Mouse (Mus musculus) MEL (cell line): ENCODE data around the gene Gpr161. TPM values are rescaled to one million over a fixed set of nuclear protein-coding genes. Genes with fewer than 3 reads are reported as not detected.

Experiments used
- DNase-seq: peaks from one replicate; pipeline ENCODE4 v3.0.0; 2011; ENCODE audit warnings: low read depth, low spot score
- H3K27ac ChIP-seq: 2 replicates; pipeline ENCODE4 v1.5.1; 2012; ENCODE audit warnings: low read depth, mild to moderate bottlenecking, control low read depth, low read length, moderate library complexity; ENCODE audit not compliant: control insufficient read depth
- H3K27me3 ChIP-seq, 2 experiments: fragments of 150-350 bp in 1 of 2; sonication (generic) in 1 of 2; 2 replicates each; pipeline ENCODE4 v1.6.1; 2012; ENCODE audit warnings: low read length in 2 of 2, mild to moderate bottlenecking in 2 of 2, improper control_type of control experiment in 1 of 2, moderate library complexity in 1 of 2; ENCODE audit not compliant: insufficient read depth in 2 of 2, control insufficient read depth in 1 of 2
- H3K36me3 ChIP-seq, 2 experiments: 2 replicates each; pipeline ENCODE4 v1.6.1; 2012 to 2014; ENCODE audit warnings: low read length in 2 of 2, improper control_type of control experiment in 1 of 2, inconsistent platforms in 1 of 2, mild to moderate bottlenecking in 1 of 2; ENCODE audit not compliant: insufficient read depth in 2 of 2, control insufficient read depth in 1 of 2
- H3K4me1 ChIP-seq, 2 experiments: fragments of 150-350 bp in 1 of 2; sonication (generic) in 1 of 2; 2 replicates each; pipeline ENCODE4 v1.6.1; 2012; ENCODE audit warnings: low read length in 2 of 2, improper control_type of control experiment in 1 of 2, mild to moderate bottlenecking in 1 of 2; ENCODE audit not compliant: insufficient read depth in 2 of 2, control insufficient read depth in 1 of 2
- H3K4me3 ChIP-seq, 2 experiments: fragments of 150-350 bp in 1 of 2; sonication (generic) in 1 of 2; 2 replicates each; pipeline ENCODE4 v1.5.1; 2012; ENCODE audit warnings: low read depth in 2 of 2, low read length in 2 of 2, mild to moderate bottlenecking in 2 of 2, moderate library complexity in 2 of 2, control low read depth in 1 of 2, improper control_type of control experiment in 1 of 2; ENCODE audit not compliant: control insufficient read depth in 1 of 2, insufficient read depth in 1 of 2
- H3K79me2 ChIP-seq: 2 replicates; pipeline ENCODE4 v1.6.1; 2012; ENCODE audit warnings: mild to moderate bottlenecking, low read length, moderate library complexity; ENCODE audit not compliant: control insufficient read depth, poor library complexity, insufficient read depth
- H3K9ac ChIP-seq: 2 replicates; pipeline ENCODE4 v1.6.1; 2012; ENCODE audit warnings: low read depth, mild to moderate bottlenecking, control low read depth, low read length, moderate library complexity; ENCODE audit not compliant: control insufficient read depth, poor library complexity, severe bottlenecking
- H3K9me3 ChIP-seq: fragments of 150-350 bp; sonication (generic); replicated peaks from 2 replicates; pipeline ENCODE4 v1.6.1; 2012; ENCODE audit warnings: mild to moderate bottlenecking, low read length, improper control_type of control experiment, moderate library complexity; ENCODE audit not compliant: insufficient read depth
- BHLHE40 ChIP-seq: IDR thresholded peaks from 2 replicates; pipeline ENCODE4 v1.6.1; 2012; ENCODE audit warnings: low read depth, mild to moderate bottlenecking, inconsistent platforms, low read length, improper control_type of control experiment, borderline replicate concordance
- CHD1 ChIP-seq: IDR thresholded peaks from 2 replicates; pipeline ENCODE4 v1.6.1; 2012; ENCODE audit warnings: low read depth, mild to moderate bottlenecking, inconsistent platforms, low read length, improper control_type of control experiment
- E2F4 ChIP-seq: IDR thresholded peaks from 2 replicates; pipeline ENCODE4 v1.6.1; 2011; ENCODE audit warnings: low read depth, low read length, improper control_type of control experiment, borderline replicate concordance
- ELF1 ChIP-seq: IDR thresholded peaks from 2 replicates; pipeline ENCODE4 v1.6.1; 2014; ENCODE audit warnings: low read depth, mild to moderate bottlenecking, inconsistent platforms, low read length, improper control_type of control experiment, moderate library complexity
- EP300 ChIP-seq, 2 experiments: IDR thresholded peaks; 2 replicates each; pipeline ENCODE4 v1.6.1; 2011; ENCODE audit warnings: improper control_type of control experiment in 2 of 2, low read length in 2 of 2, low read depth in 1 of 2, mild to moderate bottlenecking in 1 of 2
- ETS1 ChIP-seq: IDR thresholded peaks from 2 replicates; pipeline ENCODE4 v1.6.1; 2012; ENCODE audit warnings: low read depth, mild to moderate bottlenecking, inconsistent platforms, low read length, improper control_type of control experiment, moderate library complexity
- GATA1 ChIP-seq: IDR thresholded peaks from 2 replicates; pipeline ENCODE4 v1.6.1; 2011; ENCODE audit warnings: low read depth, low read length, improper control_type of control experiment
- HCFC1 ChIP-seq: IDR thresholded peaks from 2 replicates; pipeline ENCODE4 v1.6.1; 2012; ENCODE audit warnings: low read depth, mild to moderate bottlenecking, inconsistent platforms, low read length, improper control_type of control experiment, moderate library complexity
- JUND ChIP-seq: IDR thresholded peaks from 2 replicates; pipeline ENCODE4 v1.6.1; 2011; ENCODE audit warnings: low read depth, mild to moderate bottlenecking, improper control_type of control experiment, low read length
- KAT2A ChIP-seq: conservative IDR thresholded peaks from 2 replicates; pipeline ENCODE4 v1.6.1; 2012; ENCODE audit warnings: low read depth, low read length, improper control_type of control experiment, inconsistent platforms
- MAX ChIP-seq: IDR thresholded peaks from 2 replicates; pipeline ENCODE4 v1.6.1; 2011; ENCODE audit warnings: low read length, improper control_type of control experiment
- MYB ChIP-seq: IDR thresholded peaks from 2 replicates; pipeline ENCODE4 v1.6.1; 2011; ENCODE audit warnings: mild to moderate bottlenecking, low read depth, low read length, improper control_type of control experiment
- NELFE ChIP-seq: IDR thresholded peaks from 2 replicates; pipeline ENCODE4 v1.6.1; 2011; ENCODE audit warnings: low read depth, low read length, improper control_type of control experiment
- POLR2AphosphoS5 ChIP-seq: IDR thresholded peaks from 2 replicates; pipeline ENCODE4 v1.6.1; 2012; ENCODE audit warnings: low read depth, borderline replicate concordance, mild to moderate bottlenecking, inconsistent platforms, low read length, moderate library complexity, mixed read lengths
- RAD21 ChIP-seq: IDR thresholded peaks from 2 replicates; pipeline ENCODE4 v1.6.1; 2011; ENCODE audit warnings: mild to moderate bottlenecking, low read depth, low read length, improper control_type of control experiment
- SIN3A ChIP-seq: IDR thresholded peaks from 2 replicates; pipeline ENCODE4 v1.6.1; 2012; ENCODE audit warnings: low read length, improper control_type of control experiment, inconsistent platforms
- TCF12 ChIP-seq: IDR thresholded peaks from 2 replicates; pipeline ENCODE4 v1.6.1; 2014; ENCODE audit warnings: low read depth, mild to moderate bottlenecking, inconsistent platforms, low read length, improper control_type of control experiment, moderate library complexity
- UBTF ChIP-seq: IDR thresholded peaks from 2 replicates; pipeline ENCODE4 v1.6.1; 2012; ENCODE audit warnings: low read depth, mild to moderate bottlenecking, inconsistent platforms, low read length, improper control_type of control experiment, moderate library complexity, borderline replicate concordance; ENCODE audit not compliant: insufficient read depth
- USF1 ChIP-seq: IDR thresholded peaks from 2 replicates; pipeline ENCODE4 v1.6.1; 2014; ENCODE audit warnings: low read depth, mild to moderate bottlenecking, inconsistent platforms, low read length, improper control_type of control experiment, moderate library complexity
- USF2 ChIP-seq, 2 experiments: IDR thresholded peaks; 2 replicates each; pipeline ENCODE4 v1.6.1; 2011 to 2012; ENCODE audit warnings: improper control_type of control experiment in 2 of 2, low read length in 2 of 2, borderline replicate concordance in 1 of 2, inconsistent platforms in 1 of 2, low read depth in 1 of 2, mild to moderate bottlenecking in 1 of 2; ENCODE audit not compliant: insufficient read depth in 1 of 2
- ZKSCAN1 ChIP-seq: IDR thresholded peaks from 2 replicates; pipeline ENCODE4 v1.6.1; 2012; ENCODE audit warnings: low read depth, mild to moderate bottlenecking, inconsistent platforms, low read length, improper control_type of control experiment, moderate library complexity
- ZNF384 ChIP-seq: IDR thresholded peaks from 2 replicates; pipeline ENCODE4 v1.6.1; 2012; ENCODE audit warnings: low read depth, mild to moderate bottlenecking, inconsistent platforms, low read length, improper control_type of control experiment
- polyA plus RNA-seq, 2 experiments: library from polyadenylated mRNA; stranded (reverse) in 1 of 2; unstranded in 1 of 2; fragments of >175 nt in 1 of 2; fragments of >200 nt in 1 of 2; gene quantifications; 2 replicates each; pipeline versions ENCODE4 v1.2.1 to v1.2.4; 2012; ENCODE audit warnings: low replicate concordance in 2 of 2, low read depth in 1 of 2; ENCODE audit not compliant: insufficient read length in 2 of 2, insufficient read depth in 1 of 2, missing spikeins in 1 of 2
- total RNA-seq: library from RNA; depleted of rRNA; stranded (reverse); fragments of 300-350 nt; gene quantifications from 2 replicates; pipeline ENCODE4 v1.2.3, GENCODE M21; 2012

Gene Gpr161
- total and polyA plus RNA-seq, 3 experiments = 0.08 to 0.97 TPM; not detected in 1

DNA sequence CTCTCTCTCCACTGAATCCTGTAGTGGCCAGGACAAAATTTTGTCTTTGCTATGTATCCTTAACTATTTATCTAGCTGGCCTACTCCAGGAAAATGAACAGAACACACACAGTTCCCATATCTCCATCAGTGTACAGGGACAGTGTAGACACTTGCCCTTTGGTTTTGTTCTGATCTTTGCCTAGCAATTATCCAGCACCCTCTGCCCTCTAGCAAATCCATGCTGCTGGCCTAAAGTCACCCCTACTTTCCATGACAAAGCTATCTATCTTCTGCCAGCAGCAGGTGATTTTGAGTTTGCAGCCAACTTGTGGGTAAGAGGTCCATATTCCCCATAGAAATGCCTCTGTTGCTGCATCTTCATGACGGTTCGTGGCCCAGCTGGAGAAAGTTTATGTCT is 31.8 kb downstream of the Gpr161 start:
- TF ChIP-seq MYB (no peak), UBTF (no peak), BHLHE40 (no peak), ETS1 (no peak), USF2 (IDR thresholded peaks at IDR 0.05; ENCODE audit: borderline replicate concordance in 1 of 2, insufficient read depth in 1 of 2, low read depth in 1 of 2, low read length in 2 of 2) (no peak), KAT2A (no peak), POLR2AphosphoS5 (no peak), ELF1 (no peak), ZKSCAN1 (no peak), E2F4 (no peak), NELFE (no peak)
- Histone ChIP-seq H3K79me2 (no peaks in the 10 kb centered on the region), H3K36me3 (peaks cover 0 to 3% of the 10 kb centered on the region in 2 experiments; a peak in 2 of 4 replicates), H3K4me3 (no peak overlapping the region), H3K4me1 (peaks cover 2 to 5% of the 10 kb centered on the region in 2 experiments; a peak in 1 of 4 replicates), H3K9ac (no peak overlapping the region), H3K27me3 (no peaks in the 10 kb centered on the region), H3K9me3 (no peaks in the 10 kb centered on the region), H3K27ac (no peak overlapping the region)
- no peak for DNase-seq

DNA sequence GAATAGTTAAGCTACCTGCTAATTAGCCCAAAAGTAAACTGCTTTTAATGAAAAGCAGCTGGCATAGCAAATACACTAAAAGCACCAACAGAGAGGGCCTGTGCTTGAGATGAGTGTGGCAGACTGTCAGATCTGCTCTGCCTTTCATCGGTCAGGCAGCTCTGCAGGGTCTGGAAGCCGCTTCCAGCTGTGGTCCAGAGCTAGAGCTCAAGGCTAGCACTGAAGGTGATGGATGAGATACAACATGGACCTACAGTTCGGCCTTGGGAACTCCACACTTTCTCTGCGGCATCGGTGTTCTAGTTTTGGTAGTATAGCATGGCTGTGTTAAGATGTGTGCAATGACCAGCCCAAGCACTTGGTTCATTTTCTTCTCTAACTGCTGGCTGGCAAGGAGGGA is 32.2 kb downstream of the Gpr161 start:
- TF ChIP-seq GATA1 (no peak), JUND (no peak), EP300 (IDR thresholded peaks at IDR 0.05; ENCODE audit: low read depth in 1 of 2, low read length in 2 of 2) (no peak), ZNF384 (no peak), BHLHE40 (no peak), MAX (no peak), HCFC1 (no peak), E2F4 (no peak), RAD21 (no peak), KAT2A (no peak), SIN3A (no peak), TCF12 (no peak), CHD1 (no peak), USF1 (no peak), UBTF (no peak), USF2 (IDR thresholded peaks at IDR 0.05; ENCODE audit: borderline replicate concordance in 1 of 2, insufficient read depth in 1 of 2, low read depth in 1 of 2, low read length in 2 of 2) (no peak)

More for the DNA sequence above, 32.2 kb downstream of the Gpr161 start:
- H3K79me2 ChIP-seq = no peaks in the 10 kb centered on the region
- no peaks in the 10 kb centered on the region for H3K9me3 ChIP-seq
- H3K4me3 ChIP-seq = no peak overlapping the region
- no peak overlapping the region for H3K9ac ChIP-seq
- DNase-seq = no peak
- no peak overlapping the region for H3K27ac ChIP-seq
- no peaks in the 10 kb centered on the region for H3K27me3 ChIP-seq
- H3K4me1 ChIP-seq = peaks cover 0 to under 1% of the 10 kb centered on the region in 2 experiments; a peak in 1 of 4 replicates
- peaks cover 0 to 3% of the 10 kb centered on the region in 2 experiments; a peak in 1 of 4 replicates for H3K36me3 ChIP-seq
